Mouse (Mus musculus): ENCODE measurements around the gene Elmo1.

DNA sequence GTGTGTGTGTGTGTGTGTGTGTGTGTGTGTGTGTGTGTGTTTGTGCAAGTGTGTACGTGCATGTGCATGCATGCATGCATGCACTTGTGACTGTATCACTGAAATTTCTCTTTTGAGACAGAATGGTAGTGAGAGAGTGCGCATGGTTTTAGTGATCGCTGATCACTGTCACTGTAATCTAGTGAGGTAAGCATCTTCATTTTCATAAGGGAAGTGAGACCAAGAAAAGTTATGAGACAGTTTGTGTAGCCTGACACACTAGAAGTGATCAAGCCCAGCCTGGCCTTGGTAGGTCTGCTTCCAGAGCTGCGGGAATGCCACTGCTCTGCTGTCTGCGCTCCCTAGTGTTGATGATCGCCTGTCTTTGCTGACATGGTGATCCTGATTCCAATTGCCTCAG lies 122.3 kb downstream of the Elmo1 start:
- TF ChIP-seq CTCF (IDR thresholded peaks at IDR 0.05; ENCODE audit: extremely low read depth, insufficient read depth, low read length), result no peak
- no peak for TF ChIP-seq POLR2A (IDR thresholded peaks at IDR 0.05; ENCODE audit: extremely low read depth, insufficient read depth, low read length)

Measured in cortical plate, adult 2 months (tissue).